Mouse (Mus musculus) midbrain, embryonic 13.5 days (tissue): ENCODE measurements around the gene Fam3b. TPM values are rescaled to one million over a fixed set of nuclear protein-coding genes. Genes with fewer than 3 reads are reported as not detected.

Experiments
- ATAC-seq: fragments of 200-750 bp; cut with Nextera tagmentation; 2 replicates; pipeline ENCODE4 v1.8.0; 2017; ENCODE audit warnings: mild to moderate bottlenecking, moderate TSS enrichment, moderate library complexity
- H3K27ac ChIP-seq: fragments of 300-500 bp; sonication (generic); 2 replicates; pipeline ENCODE4 v1.5.1; 2015; ENCODE audit warnings: inconsistent platforms, mild to moderate bottlenecking, moderate library complexity
- H3K27me3 ChIP-seq: fragments of 300-500 bp; sonication (generic); 2 replicates; pipeline ENCODE4 v1.6.1; 2015; ENCODE audit warnings: mild to moderate bottlenecking, inconsistent platforms
- H3K36me3 ChIP-seq: fragments of 300-500 bp; sonication (generic); 2 replicates; pipeline ENCODE4 v1.6.1; 2015; ENCODE audit warnings: mild to moderate bottlenecking, inconsistent platforms
- H3K4me1 ChIP-seq: fragments of 300-500 bp; sonication (generic); replicated peaks from 2 replicates; pipeline ENCODE4 v1.6.1; 2015; ENCODE audit warnings: inconsistent platforms
- H3K4me2 ChIP-seq: fragments of 300-500 bp; sonication (generic); replicated peaks from 2 replicates; pipeline ENCODE4 v1.6.1; 2015; ENCODE audit warnings: moderate library complexity, mild to moderate bottlenecking, inconsistent platforms
- H3K4me3 ChIP-seq: fragments of 300-500 bp; sonication (generic); replicated peaks from 2 replicates; pipeline ENCODE4 v1.5.1; 2015; ENCODE audit warnings: mild to moderate bottlenecking, inconsistent platforms
- H3K9ac ChIP-seq: fragments of 300-500 bp; sonication (generic); replicated peaks from 2 replicates; pipeline ENCODE4 v1.6.1; 2015; ENCODE audit warnings: mild to moderate bottlenecking, inconsistent platforms
- H3K9me3 ChIP-seq: fragments of 300-500 bp; sonication (generic); 2 replicates; pipeline ENCODE4 v1.6.1; 2016; ENCODE audit warnings: mild to moderate bottlenecking, inconsistent platforms
- WGBS: fragments of 180-500 bp; shearing (Covaris S2); methylation state at CpG from one replicate; pipeline ENCODE4 v1.1.7; 2015; 5-methylcytosine and 5-hydroxymethylcytosine counted together
- polyA plus RNA-seq: library from polyadenylated mRNA; unstranded; fragments of >200 nt; fragmentation: Nextera tagmentation; extraction: Ambion mirVana; gene quantifications from 2 replicates; pipeline ENCODE4 v1.2.1, GENCODE M21; 2015

The Fam3b gene
- polyA plus RNA-seq, 1 experiment from 2014 or later: not detected

DNA sequence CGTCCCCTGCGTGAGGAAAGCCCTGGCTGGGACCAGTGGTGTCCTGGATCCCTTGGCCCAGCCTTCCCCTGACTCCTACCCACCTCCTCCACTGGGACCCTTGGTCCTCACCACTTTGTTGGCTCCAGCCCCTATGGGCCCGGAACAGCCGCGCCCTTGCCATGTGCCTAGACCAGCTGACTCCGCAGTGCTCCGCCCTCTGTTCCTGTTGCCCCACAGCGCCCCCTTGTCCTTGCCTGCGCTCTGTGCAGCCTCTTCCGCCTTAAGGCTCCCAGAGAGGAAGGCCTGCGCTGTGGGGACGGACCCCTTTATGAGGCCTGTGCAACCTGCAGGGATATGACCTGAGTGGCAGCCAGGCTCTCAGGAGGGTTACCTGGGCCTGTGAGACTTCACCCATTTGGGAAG, 2.3 kb downstream of the Fam3b start:
- H3K4me3 ChIP-seq: no peak overlapping the region
- ATAC-seq: no peak
- H3K9me3 ChIP-seq: no peaks in the 10 kb centered on the region
- no peaks in the 10 kb centered on the region for H3K27me3 ChIP-seq
- H3K9ac ChIP-seq: no peak overlapping the region
- 90% methylated on average over 12 of the region's 12 CpGs for WGBS
- no peak overlapping the region for H3K27ac ChIP-seq
- H3K4me1 ChIP-seq: no peaks in the 10 kb centered on the region
- no peak overlapping the region for H3K4me2 ChIP-seq
- no peaks in the 10 kb centered on the region for H3K36me3 ChIP-seq

DNA sequence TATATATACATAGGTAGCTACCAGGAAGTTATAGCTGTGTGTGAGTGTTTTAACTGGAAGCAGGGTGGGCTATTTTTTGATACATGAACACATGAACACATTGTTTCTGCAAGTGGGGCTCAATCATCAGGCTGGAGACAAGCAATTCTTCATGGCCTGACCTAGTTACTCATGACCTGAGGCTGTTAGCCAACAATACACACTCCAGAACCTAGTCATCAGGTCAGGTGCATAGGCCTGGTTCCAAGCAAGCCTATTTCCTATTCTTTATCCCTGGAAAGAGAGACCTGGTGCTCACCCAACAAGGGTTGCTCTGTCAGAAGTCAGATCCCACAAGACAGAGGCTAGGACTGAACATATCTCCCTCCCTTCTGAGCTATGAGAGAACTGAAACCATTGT, 3.1 kb downstream of the Fam3b start:
- no peak overlapping the region for H3K4me2 ChIP-seq
- no peaks in the 10 kb centered on the region for H3K27me3 ChIP-seq
- no peak overlapping the region for H3K9ac ChIP-seq
- no peak overlapping the region for H3K27ac ChIP-seq
- no peaks in the 10 kb centered on the region for H3K4me1 ChIP-seq
- no peak for ATAC-seq
- no peaks in the 10 kb centered on the region for H3K36me3 ChIP-seq
- no peaks in the 10 kb centered on the region for H3K9me3 ChIP-seq
- no peak overlapping the region for H3K4me3 ChIP-seq

DNA sequence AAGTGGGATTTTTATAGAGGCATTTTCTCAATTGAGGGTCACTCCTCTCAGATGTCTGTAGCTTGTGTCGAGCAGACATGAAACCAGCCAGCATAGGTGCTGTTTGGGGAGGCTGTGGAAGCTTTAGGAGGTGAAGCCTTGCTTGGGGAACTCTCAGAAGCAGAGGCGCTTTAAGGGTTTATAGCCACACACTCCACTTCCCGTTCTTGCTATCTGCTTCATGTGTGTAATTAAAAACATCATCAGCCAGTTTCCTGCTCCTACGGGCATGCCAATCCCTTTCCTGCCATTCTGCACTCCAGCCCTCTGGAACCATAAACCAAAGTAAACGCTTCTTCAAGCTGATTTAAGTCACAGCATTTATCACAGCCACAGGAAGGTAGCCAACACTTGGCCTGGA, 3.8 kb downstream of the Fam3b start:
- H3K4me2 ChIP-seq: no peak overlapping the region
- no peaks in the 10 kb centered on the region for H3K4me1 ChIP-seq
- no peak overlapping the region for H3K4me3 ChIP-seq
- no peaks in the 10 kb centered on the region for H3K27me3 ChIP-seq
- H3K36me3 ChIP-seq: no peaks in the 10 kb centered on the region
- H3K27ac ChIP-seq: no peak overlapping the region
- no peak overlapping the region for H3K9ac ChIP-seq
- 80% methylated on average over 5 of the region's 5 CpGs for WGBS
- no peak for ATAC-seq
- H3K9me3 ChIP-seq: no peaks in the 10 kb centered on the region

DNA sequence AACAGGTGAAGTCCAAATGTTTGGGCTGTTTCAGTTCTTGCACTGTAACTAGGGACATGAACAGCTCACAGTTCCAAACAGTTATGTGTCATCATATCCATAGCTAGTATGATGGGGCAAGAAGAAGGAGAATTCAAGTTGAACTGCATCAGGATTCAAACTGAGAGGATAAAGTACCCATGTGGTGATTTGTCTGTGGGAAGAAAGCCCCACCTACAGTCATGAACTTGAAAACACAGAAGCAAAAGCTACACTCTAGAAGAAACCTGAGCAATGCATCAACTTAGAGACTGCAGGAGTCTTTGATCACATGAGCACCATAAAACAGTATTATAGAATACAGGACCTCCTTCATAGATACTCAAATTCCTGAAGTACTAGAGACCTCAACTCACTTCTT, 6.8 kb downstream of the Fam3b start:
- no peaks in the 10 kb centered on the region for H3K27me3 ChIP-seq
- no peak overlapping the region for H3K4me3 ChIP-seq
- no peaks in the 10 kb centered on the region for H3K4me1 ChIP-seq
- H3K9me3 ChIP-seq: no peaks in the 10 kb centered on the region
- H3K4me2 ChIP-seq: no peak overlapping the region
- ATAC-seq: no peak
- H3K36me3 ChIP-seq: no peaks in the 10 kb centered on the region
- H3K9ac ChIP-seq: no peak overlapping the region
- H3K27ac ChIP-seq: no peak overlapping the region

DNA sequence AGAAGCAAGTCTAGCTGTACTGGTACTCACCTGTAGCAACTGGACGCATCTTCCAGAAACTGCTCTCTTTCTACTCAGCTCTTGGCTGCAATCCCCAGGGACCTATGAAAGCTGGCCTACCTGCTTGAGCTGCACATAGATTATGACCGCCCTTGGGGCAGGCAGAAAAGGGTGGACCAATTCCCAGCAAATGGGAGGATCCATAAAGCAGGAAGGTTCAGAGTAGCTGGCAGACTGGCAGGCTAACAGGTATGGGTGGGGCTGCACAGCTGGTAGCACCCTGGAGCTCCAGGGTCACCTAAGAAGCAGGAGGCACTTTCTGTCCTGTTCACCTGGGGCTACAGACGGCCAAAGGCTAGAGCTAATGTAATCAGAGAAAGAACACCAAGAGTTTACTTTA, 9.8 kb downstream of the Fam3b start:
- Histone ChIP-seq H3K36me3 (no peaks in the 10 kb centered on the region), H3K27me3 (no peaks in the 10 kb centered on the region), H3K27ac (no peak overlapping the region), H3K9me3 (no peaks in the 10 kb centered on the region), H3K4me3 (no peak overlapping the region), H3K4me1 (no peaks in the 10 kb centered on the region), H3K9ac (no peak overlapping the region), H3K4me2 (no peak overlapping the region)
- no peak for ATAC-seq
- 90% methylated on average over 3 of the region's 3 CpGs for WGBS

DNA sequence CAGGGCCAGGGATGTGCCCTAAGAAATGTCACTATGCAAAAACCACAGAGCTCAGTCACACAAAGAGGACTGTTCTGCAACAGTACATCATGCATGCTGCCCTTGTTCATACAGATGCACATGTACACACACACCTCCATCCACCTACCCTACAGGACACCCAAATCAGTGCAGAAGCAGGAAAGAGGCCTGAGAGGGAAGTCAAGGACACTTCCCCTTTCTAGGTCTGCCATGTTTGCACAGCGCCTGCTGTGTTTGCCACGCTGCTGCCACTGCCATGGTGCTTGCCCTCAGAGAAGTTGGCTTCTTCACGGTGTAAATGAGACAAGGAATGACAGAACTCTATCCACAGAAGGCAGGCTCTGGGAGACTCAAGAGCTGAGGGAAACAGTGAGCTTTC, 10.8 kb downstream of the Fam3b start:
- Histone ChIP-seq H3K27me3 (no peaks in the 10 kb centered on the region), H3K9me3 (no peaks in the 10 kb centered on the region), H3K4me1 (no peaks in the 10 kb centered on the region), H3K4me3 (no peak overlapping the region), H3K9ac (no peak overlapping the region), H3K4me2 (no peak overlapping the region), H3K27ac (no peak overlapping the region), H3K36me3 (no peaks in the 10 kb centered on the region)
- WGBS: 92% methylated on average over 3 of the region's 3 CpGs
- ATAC-seq: no peak

DNA sequence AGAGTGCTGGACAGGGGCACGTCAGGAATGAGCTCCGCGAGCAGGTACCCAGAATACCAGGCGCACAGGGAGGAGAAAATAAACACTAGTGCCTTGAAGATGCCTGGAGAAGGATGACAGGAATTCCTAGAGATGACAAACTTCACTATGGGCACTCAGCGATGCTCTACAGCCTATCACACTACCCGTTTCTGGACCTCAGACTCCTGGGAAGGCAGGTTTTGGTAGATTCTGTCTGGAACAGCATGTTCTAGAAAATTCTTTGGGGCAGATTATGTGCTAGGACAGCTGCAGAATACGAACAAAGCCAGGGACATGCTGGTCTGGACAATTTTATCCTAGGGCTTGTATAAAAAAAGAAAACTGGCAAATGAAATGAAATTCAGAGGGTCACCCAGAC, 13.7 kb downstream of the Fam3b start:
- H3K27me3 ChIP-seq: no peaks in the 10 kb centered on the region
- no peak overlapping the region for H3K27ac ChIP-seq
- WGBS: 88% methylated on average over 7 of the region's 7 CpGs
- H3K4me3 ChIP-seq: no peak overlapping the region
- no peaks in the 10 kb centered on the region for H3K4me1 ChIP-seq
- no peak for ATAC-seq
- H3K9me3 ChIP-seq: no peaks in the 10 kb centered on the region
- no peak overlapping the region for H3K4me2 ChIP-seq
- H3K9ac ChIP-seq: no peak overlapping the region
- no peaks in the 10 kb centered on the region for H3K36me3 ChIP-seq

DNA sequence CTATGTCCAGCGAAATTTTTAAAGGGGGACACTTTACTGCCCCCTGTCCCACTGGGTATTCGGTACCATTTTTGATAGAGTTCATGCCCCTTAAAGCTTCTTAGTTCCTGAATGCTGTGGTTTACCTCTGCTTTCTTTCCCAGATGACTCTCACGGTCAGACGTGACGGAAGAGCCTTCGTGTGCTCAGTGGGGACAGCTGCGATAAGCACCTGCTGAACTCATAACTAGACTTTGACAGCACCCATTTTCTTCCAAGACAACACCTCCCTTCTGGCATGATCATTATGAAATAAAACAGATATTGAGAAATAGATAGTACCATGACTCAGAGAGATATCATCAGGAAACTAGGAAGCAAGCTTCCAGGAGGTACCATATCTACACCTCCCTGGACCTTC, 15.2 kb downstream of the Fam3b start:
- no peak for ATAC-seq
- Histone ChIP-seq H3K4me3 (no peak overlapping the region), H3K36me3 (no peaks in the 10 kb centered on the region), H3K4me1 (no peaks in the 10 kb centered on the region), H3K27ac (no peak overlapping the region), H3K9me3 (no peaks in the 10 kb centered on the region), H3K4me2 (no peak overlapping the region), H3K9ac (no peak overlapping the region), H3K27me3 (no peaks in the 10 kb centered on the region)
- WGBS: 94% methylated on average over 7 of the region's 7 CpGs

DNA sequence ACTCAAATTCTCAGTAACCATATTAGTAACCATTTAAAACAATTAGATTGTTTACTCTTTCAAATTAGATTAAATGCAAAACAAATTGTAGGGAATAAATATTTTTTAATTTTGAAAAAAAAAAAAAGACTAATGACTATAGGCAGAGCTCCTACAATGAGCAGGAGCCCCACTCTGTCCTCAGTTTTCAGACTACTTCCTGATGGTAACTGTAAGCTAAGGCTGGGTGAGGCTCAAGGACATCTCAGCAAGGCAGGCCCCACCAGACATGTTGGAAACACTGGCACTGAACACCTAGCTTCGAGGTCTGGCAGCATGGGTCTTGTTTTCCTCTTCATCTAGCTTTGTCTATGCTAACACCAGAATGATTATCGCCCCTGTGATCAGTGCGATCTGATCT, 16.5 kb downstream of the Fam3b start:
- ATAC-seq: no peak
- WGBS: 89% methylated on average over 3 of the region's 3 CpGs
- H3K4me3 ChIP-seq: no peak overlapping the region
- H3K36me3 ChIP-seq: no peaks in the 10 kb centered on the region
- no peaks in the 10 kb centered on the region for H3K4me1 ChIP-seq
- H3K27ac ChIP-seq: no peak overlapping the region
- no peak overlapping the region for H3K9ac ChIP-seq
- no peak overlapping the region for H3K4me2 ChIP-seq
- no peaks in the 10 kb centered on the region for H3K27me3 ChIP-seq
- no peaks in the 10 kb centered on the region for H3K9me3 ChIP-seq

DNA sequence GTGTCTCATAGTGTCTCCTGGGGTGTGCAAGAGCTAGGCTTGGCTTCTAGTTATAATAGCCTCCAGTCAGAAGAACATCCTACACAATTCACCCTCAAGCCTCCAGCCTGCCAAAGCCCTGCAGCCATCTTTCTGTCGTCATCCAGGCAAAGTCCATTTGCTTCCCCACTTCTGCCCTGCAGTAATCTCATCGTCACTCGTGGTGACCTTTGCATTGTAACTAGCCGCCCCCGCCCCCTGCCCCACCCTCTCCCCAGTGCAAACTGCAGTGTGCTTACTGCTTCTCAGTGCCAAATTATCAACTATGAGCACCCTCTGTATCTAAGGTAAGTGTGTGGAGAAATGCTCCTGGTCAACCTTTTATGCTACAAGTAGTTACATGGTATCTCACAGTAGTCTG, 16.9 kb downstream of the Fam3b start:
- H3K4me2 ChIP-seq: no peak overlapping the region
- 54% methylated on average over 5 of the region's 5 CpGs for WGBS
- ATAC-seq: no peak
- no peaks in the 10 kb centered on the region for H3K9me3 ChIP-seq
- H3K4me3 ChIP-seq: no peak overlapping the region
- H3K9ac ChIP-seq: no peak overlapping the region
- H3K27me3 ChIP-seq: no peaks in the 10 kb centered on the region
- H3K36me3 ChIP-seq: no peaks in the 10 kb centered on the region
- no peak overlapping the region for H3K27ac ChIP-seq
- no peaks in the 10 kb centered on the region for H3K4me1 ChIP-seq

DNA sequence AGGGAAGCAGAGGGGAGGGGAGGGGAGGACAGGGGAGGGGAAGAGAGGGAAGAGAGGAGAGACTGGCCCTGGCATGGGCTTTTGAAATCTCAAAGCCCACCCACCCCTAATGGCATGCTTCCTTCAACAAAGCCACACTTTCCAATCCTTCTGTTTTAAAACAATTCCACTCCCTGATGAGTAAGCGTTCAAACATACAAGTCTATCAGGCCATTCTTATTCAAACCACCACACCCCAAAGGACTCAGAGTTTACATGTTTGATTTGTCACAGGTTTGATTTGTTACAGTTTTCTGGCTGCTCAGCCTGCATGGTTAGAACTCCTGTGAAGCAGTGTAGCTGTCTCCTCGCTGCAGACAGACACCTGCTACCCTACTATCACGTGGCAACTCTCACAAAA, 18.6 kb downstream of the Fam3b start:
- Histone ChIP-seq H3K4me2 (no peak overlapping the region), H3K27ac (no peak overlapping the region), H3K36me3 (no peaks in the 10 kb centered on the region), H3K9ac (no peak overlapping the region), H3K27me3 (no peaks in the 10 kb centered on the region), H3K9me3 (no peaks in the 10 kb centered on the region), H3K4me3 (no peak overlapping the region), H3K4me1 (no peaks in the 10 kb centered on the region)
- WGBS: 50% methylated on average over 3 of the region's 3 CpGs
- ATAC-seq: no peak

DNA sequence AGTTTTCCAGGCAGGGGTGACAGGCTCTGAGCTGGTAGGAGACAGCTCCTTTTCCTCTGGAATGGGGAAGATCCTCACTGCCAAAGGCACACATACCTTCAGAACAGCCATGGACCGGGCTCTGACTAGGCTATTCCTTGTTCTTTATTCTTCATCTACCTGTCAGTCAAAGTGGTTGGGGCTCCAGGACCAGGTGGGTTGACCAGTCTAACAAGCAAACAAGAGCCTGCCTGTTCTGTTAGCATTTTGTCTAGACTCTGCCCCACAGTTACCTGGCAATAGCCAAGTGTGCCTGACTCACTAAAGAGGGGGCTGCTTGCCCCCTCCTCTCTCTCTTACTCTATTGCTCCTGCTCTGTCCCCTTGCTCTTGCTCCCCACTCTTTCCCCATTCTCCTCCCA, 22.2 kb downstream of the Fam3b start:
- no peak for ATAC-seq
- Histone ChIP-seq H3K9me3 (no peaks in the 10 kb centered on the region), H3K27ac (no peak overlapping the region), H3K4me3 (no peak overlapping the region), H3K27me3 (no peaks in the 10 kb centered on the region), H3K4me2 (no peak overlapping the region), H3K4me1 (no peaks in the 10 kb centered on the region), H3K9ac (no peak overlapping the region), H3K36me3 (no peaks in the 10 kb centered on the region)
- 89% methylated on average over 1 of the region's 1 CpGs for WGBS

DNA sequence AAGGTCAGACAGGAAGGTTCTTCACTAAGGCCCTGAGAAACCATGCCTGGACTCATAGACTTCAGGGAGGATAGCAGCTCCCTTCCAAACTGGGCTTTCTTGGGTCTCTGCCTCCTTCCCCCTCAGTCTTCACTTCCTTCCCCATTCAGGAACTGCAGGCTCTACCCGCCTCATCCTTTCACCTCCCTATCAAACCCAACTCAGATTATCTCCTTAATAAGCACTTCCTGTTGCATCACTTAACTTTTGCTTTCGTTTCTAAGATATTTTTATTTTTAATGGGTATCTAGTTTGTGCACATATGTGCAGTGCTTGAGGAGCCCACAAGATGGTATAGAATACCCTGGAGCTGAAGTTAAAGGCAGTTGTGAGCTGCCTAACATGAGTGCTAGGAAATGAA, 36.0 kb downstream of the Fam3b start:
- 80% methylated on average over 2 of the region's 2 CpGs for WGBS

DNA sequence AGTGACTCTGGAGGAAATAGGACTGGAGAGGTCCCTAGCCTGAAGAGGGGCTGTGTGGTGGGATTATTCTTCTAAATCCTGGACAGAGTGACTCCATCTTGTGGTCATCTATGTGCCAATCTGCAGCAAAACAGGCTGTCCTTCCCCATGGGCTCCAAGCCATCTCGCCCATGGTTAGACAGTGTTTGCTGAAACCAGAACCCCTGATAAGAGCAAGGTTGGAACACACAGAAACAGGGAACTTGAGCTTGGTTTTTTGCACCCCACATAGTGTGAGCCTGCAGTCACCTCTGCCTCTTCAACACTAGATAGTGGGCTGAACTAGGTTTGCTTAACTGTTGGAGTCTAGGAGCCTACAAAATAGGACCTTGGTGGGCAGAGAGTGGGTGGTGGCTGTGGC, 38.1 kb downstream of the Fam3b start:
- no peak overlapping the region for H3K4me2 ChIP-seq
- H3K27ac ChIP-seq: no peak overlapping the region
- no peak for ATAC-seq
- H3K4me3 ChIP-seq: no peak overlapping the region
- WGBS: 82% methylated on average over 1 of the region's 1 CpGs
- H3K4me1 ChIP-seq: no peaks in the 10 kb centered on the region
- no peak overlapping the region for H3K9ac ChIP-seq
- H3K27me3 ChIP-seq: no peaks in the 10 kb centered on the region
- no peaks in the 10 kb centered on the region for H3K9me3 ChIP-seq
- no peaks in the 10 kb centered on the region for H3K36me3 ChIP-seq

More for the DNA sequence above, 36.0 kb downstream of the Fam3b start:
- ATAC-seq: no peak
- Histone ChIP-seq H3K27me3 (no peaks in the 10 kb centered on the region), H3K4me1 (no peaks in the 10 kb centered on the region), H3K36me3 (no peaks in the 10 kb centered on the region), H3K4me2 (no peak overlapping the region), H3K4me3 (no peak overlapping the region), H3K9me3 (no peaks in the 10 kb centered on the region), H3K27ac (no peak overlapping the region), H3K9ac (no peak overlapping the region)
